Mouse (Mus musculus) kidney, adult 18-20 months (tissue): Measurements from ENCODE around the gene Tec.

ENCODE experiments used
- DNase-seq: peaks from one replicate; pipeline ENCODE4 v3.0.0; 2021

Tec gene

DNA sequence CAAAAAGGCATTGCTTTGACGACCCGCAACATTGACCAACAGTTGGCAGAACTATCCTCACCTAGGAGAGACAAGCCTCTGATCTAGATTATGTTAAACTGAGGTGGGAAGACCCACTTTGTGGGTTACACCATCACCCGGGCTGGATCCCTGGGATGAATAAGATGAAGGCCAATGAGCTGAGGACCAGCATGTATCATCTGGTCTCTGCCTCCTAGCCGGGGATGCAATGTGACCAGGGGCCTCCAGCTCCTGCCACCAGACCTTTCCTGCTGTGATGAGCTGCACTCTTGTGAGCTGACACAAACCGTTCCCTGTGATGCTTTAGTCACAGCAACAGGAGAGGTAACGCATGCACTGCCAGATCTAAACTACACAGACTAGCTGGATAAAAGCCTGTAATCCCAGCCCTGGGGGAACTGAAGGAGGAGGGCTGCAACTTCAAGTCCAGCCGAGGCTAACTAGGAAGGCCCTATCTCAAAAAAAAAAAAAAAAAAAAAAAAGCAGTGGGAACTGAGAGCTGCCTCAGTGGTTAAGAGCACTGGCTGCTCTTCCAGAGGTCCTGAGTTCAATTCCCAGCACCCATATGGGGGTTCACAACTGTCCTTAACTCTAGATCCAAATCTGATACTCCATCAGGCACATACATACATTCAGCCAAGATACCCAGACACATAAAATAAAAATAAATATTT, 15.8 kb downstream of the Tec start:
- no peak for DNase-seq

DNA sequence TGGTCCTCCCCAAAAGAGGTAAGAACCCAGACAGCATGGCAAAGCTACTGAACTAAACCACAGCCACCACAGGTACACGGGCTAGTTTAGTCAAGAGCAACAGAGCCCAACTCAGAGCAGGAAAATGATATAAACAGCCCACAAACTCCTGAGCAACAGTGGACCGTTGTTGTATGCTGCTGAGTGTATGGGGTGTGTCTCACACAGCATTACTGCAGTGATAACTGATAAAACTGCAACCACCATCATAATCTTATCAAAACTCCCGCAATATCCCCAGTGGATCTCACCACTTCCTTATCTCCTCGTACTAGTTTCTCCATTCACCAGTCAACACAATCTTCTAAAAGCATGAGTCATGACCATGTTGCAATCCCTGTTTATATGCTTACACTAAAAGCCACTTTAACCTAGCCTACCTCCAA, 16.6 kb downstream of the Tec start:
- no peak for DNase-seq

GRCm38 (mm10) chr5:72850926-72851673, 17.2 kb downstream of the Tec start:
- no peak for DNase-seq

GRCm38 (mm10) chr5:72848889-72849435, 19.3 kb downstream of the Tec start:
- no peak for DNase-seq

DNA sequence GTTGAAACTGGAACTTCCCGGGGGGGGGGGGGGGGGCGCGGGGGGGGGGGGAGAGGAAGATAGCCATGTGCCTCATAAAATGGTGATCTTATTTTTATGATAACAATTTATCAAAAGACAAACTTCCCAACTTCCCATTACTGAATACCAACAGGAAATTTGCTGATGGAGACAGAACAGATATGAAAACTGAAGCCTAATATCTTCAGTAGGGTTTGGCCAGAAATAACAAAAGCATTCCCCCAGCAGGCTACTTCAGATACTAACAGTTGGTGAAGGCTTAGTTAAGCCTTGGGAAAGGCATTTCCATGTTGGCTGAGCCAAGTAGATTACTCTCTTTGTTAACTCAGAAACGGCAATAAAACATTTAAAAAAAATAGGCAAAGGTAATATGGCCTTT, 21.6 kb downstream of the Tec start:
- DNase-seq: no peak

GRCm38 (mm10) chr5:72845928-72846630, 22.2 kb downstream of the Tec start:
- DNase-seq: no peak

DNA sequence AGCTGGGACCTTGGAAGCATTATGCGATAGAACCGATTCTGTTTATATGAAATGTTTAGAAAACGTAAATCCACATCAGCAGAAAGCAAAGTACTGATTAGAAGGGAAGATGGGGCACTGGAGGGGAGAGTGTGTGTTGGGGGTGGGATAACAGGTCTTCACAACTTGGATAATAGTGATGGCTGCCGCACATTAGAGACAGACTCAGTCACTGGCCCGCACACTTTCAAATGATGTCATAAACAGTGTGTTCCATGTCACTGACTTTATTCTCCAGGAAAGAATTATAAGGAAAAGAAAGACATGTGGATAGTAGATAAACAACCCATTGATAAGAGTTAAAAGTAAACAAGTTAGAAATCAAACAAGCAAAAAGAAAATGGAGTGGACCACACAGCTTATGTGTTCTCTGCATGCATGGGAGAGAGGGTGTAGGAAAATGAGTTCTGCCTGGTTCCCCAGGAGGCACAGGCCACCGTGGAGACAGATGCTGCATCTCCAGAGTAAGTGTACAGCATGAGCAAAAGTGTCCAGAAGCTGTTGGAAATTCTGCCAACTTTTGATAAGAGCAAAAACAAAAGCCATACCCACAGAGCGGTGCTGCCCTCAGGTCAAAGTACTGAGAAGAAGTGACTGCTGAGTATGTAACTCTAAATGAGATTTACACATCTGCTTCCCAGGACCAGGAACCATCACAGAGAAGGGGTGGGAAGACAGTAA, 23.3 kb downstream of the Tec start:
- DNase-seq: no peak

DNA sequence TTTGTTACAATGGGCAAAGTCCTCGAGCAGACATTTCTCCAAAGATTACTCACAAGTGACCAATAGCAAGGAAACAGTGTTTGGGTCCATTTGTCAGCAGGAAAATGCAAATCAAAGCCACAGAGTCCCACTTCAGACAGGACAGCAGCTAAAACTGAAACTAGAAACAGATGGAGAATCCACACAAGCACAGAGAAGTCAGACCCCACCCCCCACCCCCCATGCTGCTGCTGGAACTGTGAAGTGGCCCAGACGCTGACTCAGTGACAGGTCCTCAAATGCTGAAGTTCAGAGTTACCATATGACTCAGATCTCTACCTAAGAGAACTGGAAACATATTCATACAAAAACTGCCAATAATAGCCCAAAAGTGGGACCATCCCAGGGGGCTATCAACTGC, 24.0 kb downstream of the Tec start:
- DNase-seq: no peak

DNA sequence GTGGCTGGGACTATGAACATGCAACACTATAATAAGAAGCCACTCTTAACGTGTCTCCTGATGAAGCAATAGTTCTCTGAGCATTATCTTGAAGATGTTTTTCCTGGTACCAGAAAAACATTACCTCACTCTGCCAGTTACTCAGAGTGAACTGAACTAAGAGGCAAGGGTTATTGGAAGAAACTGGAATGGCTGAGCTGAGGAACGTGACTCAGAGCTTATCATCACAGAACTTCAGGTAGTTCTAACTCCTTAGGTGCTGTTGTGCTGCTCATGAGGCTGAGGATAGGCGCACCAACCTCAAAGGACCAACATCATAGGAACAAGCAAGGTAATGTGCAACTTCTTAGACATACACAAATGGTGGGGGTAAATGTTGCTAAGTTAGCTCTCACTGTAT, 28.6 kb downstream of the Tec start:
- DNase-seq: no peak

- DNase-seq: no peak
Measured at GRCm38 (mm10) chr5:72838976-72839375, 29.3 kb downstream of the Tec start.

- no peak for DNase-seq
Measured at GRCm38 (mm10) chr5:72835656-72836055, 32.6 kb downstream of the Tec start.

GRCm38 (mm10) chr5:72832904-72833765, 35.1 kb downstream of the Tec start:
- DNase-seq: no peak

- no peak for DNase-seq
Measured at GRCm38 (mm10) chr5:72832191-72832590, 36.1 kb downstream of the Tec start.

DNA sequence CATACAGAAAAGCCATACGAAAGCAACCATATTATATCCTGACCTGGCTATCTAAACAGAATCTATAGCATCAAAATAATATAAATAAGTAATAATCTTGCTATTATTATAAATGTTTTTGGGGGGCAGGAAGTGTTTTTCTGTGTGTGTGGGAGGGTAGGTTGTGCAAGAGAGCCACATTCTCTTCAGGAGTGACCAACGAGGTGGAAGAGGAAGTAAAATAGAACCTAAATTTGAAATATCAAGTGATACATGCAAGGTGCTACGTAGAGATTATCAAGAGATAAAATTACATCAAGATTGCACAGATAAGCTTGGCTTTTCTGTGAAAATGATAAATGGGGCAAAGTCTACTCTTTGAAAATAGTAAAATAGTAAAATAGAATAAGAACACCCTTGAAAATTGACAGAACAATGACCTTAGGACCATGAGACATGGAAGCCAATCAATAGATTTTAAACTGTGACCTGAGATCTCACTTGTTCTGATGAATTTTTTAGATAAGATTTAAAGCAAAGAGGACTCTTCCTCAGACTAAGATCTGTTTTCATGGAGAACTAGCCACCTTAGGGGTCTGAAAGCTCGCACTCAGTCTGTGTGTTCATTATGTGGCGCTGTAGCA, 37.2 kb downstream of the Tec start:
- no peak for DNase-seq

GRCm38 (mm10) chr5:72829506-72830067, 38.7 kb downstream of the Tec start:
- no peak for DNase-seq

GRCm38 (mm10) chr5:72828401-72828800, 39.9 kb downstream of the Tec start:
- DNase-seq: no peak

DNA sequence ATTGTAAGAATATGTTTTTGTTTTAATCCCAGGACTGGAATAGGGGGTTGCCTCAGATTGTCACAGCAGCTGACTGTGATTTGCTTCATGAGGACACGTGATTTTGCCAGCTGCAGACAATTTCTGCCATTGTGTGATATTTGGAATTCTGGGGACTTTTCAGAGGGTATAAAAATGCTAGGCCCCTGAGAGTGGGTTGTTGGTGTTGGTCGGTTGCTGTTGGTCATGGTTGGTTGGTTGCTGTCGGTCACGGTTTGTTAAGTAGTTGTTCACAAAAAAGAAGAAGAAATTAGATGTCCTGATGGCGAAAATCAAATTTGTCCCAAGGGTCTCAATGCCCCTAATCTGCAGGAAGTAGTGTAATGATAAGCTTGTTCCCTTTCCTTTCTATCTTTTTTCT, 40.8 kb downstream of the Tec start:
- no peak for DNase-seq

GRCm38 (mm10) chr5:72826445-72826844, 41.8 kb downstream of the Tec start:
- DNase-seq: no peak

- DNase-seq: no peak
Measured at GRCm38 (mm10) chr5:72820651-72821050, 47.6 kb downstream of the Tec start.

GRCm38 (mm10) chr5:72820036-72820640, 48.1 kb downstream of the Tec start:
- DNase-seq: no peak
